Mouse (Mus musculus): ENCODE results near the gene Shroom3.

Shroom3 gene

DNA sequence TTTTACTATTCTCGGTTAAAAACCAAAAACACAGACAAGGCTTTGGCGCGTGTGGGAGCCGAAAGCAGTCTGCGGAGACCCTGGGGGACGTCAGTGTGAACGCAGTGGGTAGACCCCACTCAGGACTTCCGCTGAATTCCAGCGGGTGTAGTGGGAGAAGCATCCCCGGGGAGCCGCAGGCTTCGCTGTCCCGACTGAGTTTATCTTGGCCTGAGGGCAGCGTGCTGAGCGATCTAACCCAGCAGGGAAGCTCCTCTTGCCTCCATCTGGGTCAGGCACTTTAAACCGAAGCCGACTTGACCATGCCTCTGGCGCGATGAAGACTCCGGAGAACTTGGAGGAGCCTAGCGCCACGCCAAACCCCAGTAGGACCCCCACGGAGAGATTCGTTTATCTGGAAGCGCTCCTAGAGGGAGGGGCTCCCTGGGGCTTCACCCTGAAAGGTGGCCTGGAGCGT is at the start of gene Shroom3:
TSS of gene Shroom3 (plus strand) at position 85 of the 457 bp plus-strand sequence.
- peak; percentile 37 to 39 for DNase-seq

- DNase-seq = peak in 1 of 2 experiments; percentile 8
Observed at GRCm38 (mm10) chr5:92633526-92633925, 49.7 kb upstream of the Shroom3 start.

GRCm38 (mm10) chr5:92634916-92635315 is 48.3 kb upstream of the Shroom3 start:
- no peak for DNase-seq

DNA sequence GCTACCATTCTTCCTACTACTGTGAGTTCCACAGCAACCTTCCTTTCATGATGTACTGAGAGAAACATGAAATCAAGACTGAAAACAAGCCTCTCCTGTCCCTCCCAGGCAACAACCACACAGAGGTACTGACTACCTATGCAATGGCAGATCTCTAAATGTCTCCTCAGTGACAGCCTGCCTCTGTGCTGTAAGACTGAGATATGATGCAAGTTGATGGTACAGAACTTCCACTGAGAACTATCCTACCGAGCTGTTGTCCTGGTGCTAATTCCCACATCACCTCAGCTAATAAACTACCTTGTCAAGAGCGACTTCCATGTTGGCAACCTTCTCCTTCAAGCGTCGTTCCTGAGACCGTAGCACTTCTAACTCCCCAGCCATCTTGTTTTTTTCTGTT is 47.3 kb upstream of the Shroom3 start:
- no peak for DNase-seq

- no peak for DNase-seq
Observed at GRCm38 (mm10) chr5:92640861-92641260, 42.4 kb upstream of the Shroom3 start.

- peak; percentile 77 to 85 for DNase-seq
Observed at GRCm38 (mm10) chr5:92656256-92656655, 27.0 kb upstream of the Shroom3 start.

DNA sequence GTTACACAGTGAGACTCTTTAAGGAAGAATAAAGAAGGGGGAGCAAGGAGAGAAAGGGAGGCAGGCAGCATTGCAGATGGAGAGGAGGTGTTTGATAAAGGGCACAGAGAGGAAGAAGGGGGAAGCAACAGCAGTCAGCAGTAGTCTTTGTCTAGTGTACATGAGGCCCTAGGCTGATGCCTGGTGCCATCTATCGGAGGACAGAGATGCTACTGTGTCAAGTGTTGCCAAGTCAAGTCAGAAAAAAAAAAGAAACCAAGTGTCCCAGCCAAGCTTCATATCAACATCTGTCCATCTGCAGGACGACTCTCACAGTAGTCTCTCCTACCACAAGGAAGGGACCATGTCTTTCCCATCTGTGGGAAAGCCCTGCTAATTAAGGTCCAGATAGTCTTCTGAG is 18.9 kb upstream of the Shroom3 start:
- no peak for DNase-seq

DNA sequence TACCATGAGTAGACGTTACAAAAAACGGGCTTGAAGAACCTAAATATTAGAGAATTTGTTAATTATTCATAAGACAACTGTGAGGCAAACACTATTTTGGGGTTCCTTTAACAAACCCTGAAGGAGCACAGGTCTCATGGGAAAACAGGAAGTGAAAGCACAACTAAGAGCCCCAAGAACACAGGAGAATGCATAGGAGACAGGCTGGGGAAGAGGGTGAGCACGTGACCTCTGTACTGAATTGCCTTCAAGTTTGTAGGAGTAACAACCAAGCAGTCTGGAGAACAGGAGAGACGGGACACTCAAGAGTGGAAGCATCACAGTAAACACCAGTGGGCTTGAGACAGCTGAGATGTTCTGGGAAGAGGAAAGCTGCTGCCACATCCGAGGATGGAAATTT is 16.4 kb upstream of the Shroom3 start:
- no peak for DNase-seq

DNA sequence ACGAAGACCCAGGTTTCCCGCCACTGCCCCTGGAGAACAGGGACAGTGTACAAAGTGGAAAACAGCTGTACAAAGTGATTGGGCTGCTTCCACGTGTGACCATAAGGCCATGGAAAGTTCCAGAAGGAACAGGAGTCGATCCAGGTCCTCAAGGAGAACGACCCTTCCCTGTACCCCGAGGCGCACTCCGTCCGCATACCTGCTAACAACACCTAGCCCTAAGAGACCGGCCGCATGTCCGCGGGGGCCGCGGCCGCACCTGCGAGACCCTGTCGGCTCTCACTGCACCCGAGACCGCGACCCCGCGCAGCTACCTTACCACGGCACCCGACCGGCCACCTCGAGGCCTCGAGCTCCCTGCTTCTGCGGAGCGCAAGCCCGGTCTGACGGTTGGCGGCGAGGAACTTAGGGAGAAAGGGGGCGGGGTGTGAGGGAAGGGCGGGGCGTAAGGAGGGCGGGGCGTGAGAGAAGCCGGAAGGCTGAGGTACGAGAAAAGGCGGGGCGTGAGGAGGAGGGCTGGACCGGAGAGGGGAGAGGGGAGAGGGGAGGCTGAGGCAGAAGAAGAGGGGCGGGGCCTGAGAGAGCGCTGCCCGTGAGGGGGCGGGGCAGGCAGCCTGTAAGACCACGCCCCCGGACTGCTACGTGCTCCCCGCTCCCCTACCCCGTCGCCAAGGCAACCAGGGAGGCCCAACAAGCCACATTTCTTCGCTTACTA is 8.2 kb upstream of the Shroom3 start, which contains the start of gene Ccdc158:
TSS of gene Ccdc158 (minus strand) at position 413 of the 715 bp plus-strand sequence.
- peak; percentile 86 to 90 for DNase-seq

GRCm38 (mm10) chr5:92675574-92675920 is 7.7 kb upstream of the Shroom3 start:
- DNase-seq = no peak

DNA sequence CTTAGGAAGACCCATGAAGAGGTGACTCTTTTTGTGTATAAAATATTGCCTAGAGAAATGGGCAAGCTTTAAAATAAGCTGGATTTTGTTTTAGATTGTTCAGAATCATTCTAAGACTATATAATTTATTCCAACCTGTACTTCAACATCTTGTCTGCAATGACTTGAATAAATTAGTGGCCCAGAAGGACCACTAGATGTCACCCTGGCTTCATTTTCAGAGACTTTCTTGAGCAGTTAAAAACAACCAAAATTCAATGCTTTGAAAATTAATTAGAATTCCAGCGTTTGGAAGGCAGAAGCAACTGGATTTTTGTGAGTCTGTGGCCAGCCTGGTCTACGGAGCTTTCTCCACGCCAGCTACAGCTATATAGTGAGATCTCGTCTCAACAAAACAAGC is 3.8 kb upstream of the Shroom3 start:
- DNase-seq = peak in 1 of 2 experiments; percentile 63

GRCm38 (mm10) chr5:92681861-92682260 is 1.4 kb upstream of the Shroom3 start:
- no peak for DNase-seq

DNA sequence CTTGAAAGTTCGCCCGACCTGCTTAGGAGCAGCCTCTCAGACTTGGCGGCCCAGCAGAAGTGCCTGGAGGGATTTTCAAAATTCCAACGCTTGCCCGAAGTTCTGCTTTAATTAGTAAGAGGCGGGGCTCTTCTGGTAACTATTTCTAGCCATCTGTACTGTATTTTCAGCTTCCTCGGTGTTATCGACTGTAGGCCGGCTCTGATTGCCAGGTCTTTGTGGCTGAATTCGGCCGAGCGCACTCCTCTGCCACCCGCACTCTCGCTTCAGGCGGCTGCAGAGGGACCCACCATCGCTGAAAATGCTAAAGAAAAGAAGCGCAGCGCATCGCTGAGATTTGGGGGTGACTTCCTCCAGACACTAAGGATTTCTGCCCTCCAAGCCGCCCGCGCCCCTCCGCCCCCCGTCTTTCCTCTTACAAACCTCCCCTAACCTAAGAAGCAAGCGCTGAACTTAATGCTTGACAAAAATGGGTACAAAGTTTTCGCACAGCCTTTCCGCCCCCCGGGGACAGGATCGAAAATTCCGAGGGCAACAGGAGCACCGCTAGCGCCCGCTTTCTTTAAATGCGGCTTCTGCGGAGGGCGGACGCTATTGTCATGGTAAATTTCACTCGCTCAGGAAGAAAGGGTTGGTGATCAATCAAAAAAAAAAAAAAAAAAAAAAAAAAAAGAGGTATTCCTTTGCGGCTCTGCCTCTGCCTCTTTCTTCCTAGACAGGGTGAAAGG is 450 bp upstream of the Shroom3 start:
- DNase-seq = peak in 1 of 2 experiments; percentile 33

DNA sequence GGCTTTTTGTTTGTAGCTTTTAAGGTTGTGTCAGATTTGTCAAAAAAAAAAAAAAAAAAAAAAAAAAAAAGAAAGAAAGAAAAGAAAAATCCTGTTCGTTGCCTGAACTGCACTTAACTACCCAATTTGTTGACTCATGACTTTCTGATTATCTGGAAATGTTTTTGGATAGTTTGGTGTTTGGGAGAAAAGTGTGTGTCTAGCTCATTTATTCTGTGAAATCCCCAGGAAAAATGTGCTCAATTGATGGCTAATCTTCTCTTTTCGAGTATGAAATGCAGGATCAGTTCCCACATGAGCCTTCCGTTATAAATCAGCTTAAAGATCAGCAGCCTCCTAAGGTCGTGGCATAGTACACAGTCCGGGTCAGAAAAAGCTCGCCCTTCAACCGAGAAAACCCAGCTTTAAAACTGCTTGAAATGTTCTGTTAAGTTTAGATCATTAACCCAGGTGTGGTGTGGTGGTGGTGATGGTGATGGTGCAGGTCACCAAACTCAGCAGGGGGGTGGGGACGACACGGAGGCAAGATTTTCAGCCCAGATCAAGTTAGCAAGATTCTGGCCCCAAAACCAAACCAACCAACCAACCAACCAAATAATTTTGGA is 738 bp downstream of the Shroom3 start:
- no peak for DNase-seq

DNA sequence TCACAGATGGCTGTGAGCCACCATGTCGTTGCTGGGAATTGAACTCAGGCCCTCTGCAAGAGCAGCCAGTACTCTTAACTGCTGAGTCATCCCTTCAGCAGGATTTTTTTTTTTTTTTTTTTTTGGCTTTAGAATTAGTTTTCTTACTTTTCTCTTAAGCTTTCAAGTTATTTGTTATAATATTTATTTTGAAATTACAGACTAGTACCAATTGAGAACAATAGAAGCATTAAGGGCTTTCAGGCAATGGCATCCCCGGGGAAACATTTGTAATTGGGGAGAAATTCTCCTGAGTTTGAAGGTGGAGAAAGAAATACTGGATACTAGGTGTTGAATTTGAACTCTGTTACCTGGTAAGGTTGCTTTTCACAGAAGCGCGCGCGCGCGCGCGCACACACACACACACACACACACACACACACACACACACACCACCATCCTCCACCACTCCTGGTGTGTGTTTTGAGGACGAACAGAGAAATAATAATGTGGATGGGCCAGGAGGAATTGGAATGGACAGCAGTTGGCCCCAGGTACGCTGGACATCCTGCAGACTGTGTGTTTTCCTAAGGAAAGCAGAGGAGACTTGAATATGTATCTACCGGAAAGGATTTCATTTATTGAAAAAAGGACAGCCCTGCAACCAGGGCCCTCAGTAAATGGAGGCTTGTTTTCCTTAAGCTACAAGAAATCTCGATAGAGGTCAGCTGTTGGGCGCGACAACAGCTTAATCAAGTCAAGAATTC is 1.7 kb downstream of the Shroom3 start:
- DNase-seq = no peak

- DNase-seq = no peak
Observed at GRCm38 (mm10) chr5:92688124-92688523, 4.9 kb downstream of the Shroom3 start.

DNA sequence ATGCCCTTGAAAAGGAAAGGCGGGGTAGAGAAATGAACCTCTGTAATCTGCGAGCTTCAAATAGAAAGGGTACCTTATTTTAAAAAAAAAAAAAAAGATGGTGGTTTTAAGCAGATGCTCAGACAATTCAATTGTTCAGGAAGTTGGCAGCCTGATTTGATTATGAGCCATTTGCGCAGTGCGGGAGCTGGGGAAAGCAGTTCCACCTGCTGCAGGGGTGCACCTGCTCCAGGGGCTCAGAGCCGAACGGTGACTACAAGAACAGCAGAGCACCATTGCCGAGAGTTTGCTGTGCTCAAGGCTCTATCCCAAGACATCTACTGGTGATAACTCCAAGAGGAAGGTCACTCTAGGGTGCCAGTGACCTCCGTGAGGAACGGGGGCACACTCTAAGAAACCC is 5.3 kb downstream of the Shroom3 start:
- DNase-seq = no peak

DNA sequence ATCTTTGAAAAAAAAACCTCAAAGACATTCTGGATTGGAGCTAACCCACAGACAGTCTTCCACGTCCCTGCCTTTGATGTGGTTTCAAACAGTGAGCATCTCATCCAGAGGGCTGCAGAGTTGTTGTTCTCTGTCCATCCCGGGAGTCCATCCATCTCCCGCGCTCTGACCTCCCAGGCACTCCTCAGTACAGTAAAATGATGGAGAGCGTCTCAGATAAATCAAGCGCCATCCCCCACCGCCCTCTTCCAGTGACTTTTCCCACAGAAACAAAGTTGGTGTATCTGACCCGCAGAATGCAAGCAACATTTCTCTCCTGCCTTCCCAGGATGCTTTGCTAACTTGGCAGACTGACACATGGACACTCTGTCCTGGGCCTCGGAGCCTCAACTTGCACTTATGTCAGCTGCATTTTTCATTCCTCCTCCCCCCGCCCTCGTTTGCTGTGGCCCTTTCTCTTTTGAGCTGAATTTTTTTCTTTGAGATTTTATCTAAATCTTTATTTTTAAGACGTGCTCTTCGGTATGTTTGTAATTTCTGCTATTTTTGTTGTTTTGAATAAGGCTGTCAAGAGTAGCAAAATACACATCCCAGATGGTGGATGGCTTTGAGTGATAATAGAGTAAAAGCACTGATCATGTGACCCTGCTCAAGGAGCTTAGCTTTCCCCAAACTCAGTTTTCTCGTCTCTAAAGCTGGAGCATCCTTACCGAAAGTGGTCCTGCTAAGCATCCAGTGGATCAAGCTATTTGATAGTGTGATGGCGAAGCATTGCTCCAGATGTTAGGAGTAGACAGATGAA is 9.2 kb downstream of the Shroom3 start:
- DNase-seq = peak; percentile 20 to 55

DNA sequence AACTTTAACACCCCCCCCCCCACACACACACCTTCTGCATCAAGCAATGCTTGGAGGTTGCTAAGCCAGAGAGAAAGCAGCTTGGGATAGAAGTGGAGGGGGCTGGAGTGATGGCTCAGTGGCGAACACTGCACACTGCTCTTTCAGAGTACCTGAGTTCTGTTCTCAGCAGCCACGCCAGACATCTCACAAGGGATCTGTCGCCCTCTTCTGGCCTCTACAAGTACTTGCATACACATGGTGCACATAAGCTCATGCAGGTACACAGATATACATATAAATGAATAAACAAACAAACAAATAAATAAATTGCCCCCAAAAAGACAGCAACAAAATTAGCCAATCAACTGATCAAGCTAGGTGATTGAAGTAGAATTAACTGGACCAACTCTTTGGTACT is 10.5 kb downstream of the Shroom3 start:
- DNase-seq = no peak

GRCm38 (mm10) chr5:92694316-92694995 is 11.2 kb downstream of the Shroom3 start:
- DNase-seq = no peak

DNA sequence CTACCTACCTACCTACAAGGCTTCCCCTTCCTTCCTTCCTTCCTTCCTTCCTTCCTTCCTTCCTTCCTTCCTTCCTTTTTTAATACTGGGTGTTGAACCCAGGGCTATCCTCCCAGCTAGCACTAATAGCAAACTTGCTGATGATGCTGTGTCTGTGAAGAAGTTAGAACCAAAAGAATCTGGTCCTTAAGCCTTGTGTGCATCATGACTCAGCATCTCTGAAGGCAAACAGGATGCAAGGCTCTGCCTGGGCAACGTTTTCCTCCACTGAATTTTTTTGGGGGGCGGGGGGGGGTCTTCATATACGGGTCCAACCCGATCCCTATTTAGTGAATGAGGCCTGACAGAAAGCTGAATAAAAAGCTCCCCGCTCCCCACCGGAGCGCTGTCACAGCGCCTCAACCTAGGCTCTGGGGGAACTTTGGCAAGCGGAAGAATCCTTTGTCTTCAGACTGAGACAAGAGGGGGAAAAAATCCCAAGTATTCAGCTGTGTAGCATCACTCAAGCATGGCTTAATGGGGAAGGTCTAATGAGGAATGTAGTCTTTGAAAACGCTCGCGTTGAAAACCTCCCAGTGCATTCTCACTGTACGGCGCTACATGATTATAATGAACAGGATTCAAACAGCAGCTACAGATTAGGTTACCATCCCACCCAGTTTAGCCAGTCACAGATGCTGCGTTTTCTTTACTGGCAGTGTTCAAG is 15.0 kb downstream of the Shroom3 start:
- DNase-seq = no peak
